Mouse (Mus musculus) hindbrain, embryonic 15.5 days (tissue): Measurements from ENCODE around the gene Chchd3. TPM values are rescaled to one million over a fixed set of nuclear protein-coding genes. Genes with fewer than 3 reads are reported as not detected.

Source experiments
- ATAC-seq: fragments of 200-750 bp; cut with Nextera tagmentation; 2 replicates; pipeline ENCODE4 v1.8.0; 2017; ENCODE audit warnings: low read depth, moderate number of reproducible peaks, moderate TSS enrichment; ENCODE audit not compliant: low FRiP score
- H3K27ac ChIP-seq: fragments of 300-500 bp; sonication (generic); replicated peaks from 2 replicates; pipeline ENCODE4 v1.5.1; 2015; ENCODE audit warnings: mild to moderate bottlenecking, inconsistent platforms
- H3K27me3 ChIP-seq: fragments of 300-500 bp; sonication (generic); 2 replicates; pipeline ENCODE4 v1.6.1; 2015; ENCODE audit warnings: control low read depth, inconsistent platforms
- H3K36me3 ChIP-seq: fragments of 300-500 bp; sonication (generic); 2 replicates; pipeline ENCODE4 v1.6.1; 2015; ENCODE audit warnings: control low read depth, inconsistent platforms
- H3K4me1 ChIP-seq: fragments of 300-500 bp; sonication (generic); replicated peaks from 2 replicates; pipeline ENCODE4 v1.6.1; 2015; ENCODE audit warnings: control low read depth, inconsistent platforms
- H3K4me2 ChIP-seq: fragments of 300-500 bp; sonication (generic); 2 replicates; pipeline ENCODE4 v1.6.1; 2015; ENCODE audit warnings: moderate library complexity, mild to moderate bottlenecking, inconsistent platforms
- H3K4me3 ChIP-seq: fragments of 300-500 bp; sonication (generic); 2 replicates; pipeline ENCODE4 v1.5.1; 2015; ENCODE audit warnings: mild to moderate bottlenecking, inconsistent platforms
- H3K9ac ChIP-seq: fragments of 300-500 bp; sonication (generic); 2 replicates; pipeline ENCODE4 v1.6.1; 2015; ENCODE audit warnings: inconsistent platforms
- H3K9me3 ChIP-seq: fragments of 300-500 bp; sonication (generic); 2 replicates; pipeline ENCODE4 v1.6.1; 2016; ENCODE audit warnings: control low read depth, inconsistent platforms
- WGBS: fragments of 180-500 bp; shearing (Covaris S2); methylation state at CpG from one replicate; pipeline ENCODE4 v1.1.7; 2015; 5-methylcytosine and 5-hydroxymethylcytosine counted together
- polyA plus RNA-seq: library from polyadenylated mRNA; unstranded; fragments of >200 nt; fragmentation: Nextera tagmentation; extraction: Ambion mirVana; gene quantifications from 2 replicates; pipeline ENCODE4 v1.2.1, GENCODE M21; 2015

Gene Chchd3
- polyA plus RNA-seq, 1 experiment from 2014 or later, result 112 TPM

- H3K9me3 ChIP-seq, result no peaks in the 10 kb centered on the region
- peaks cover 8% of the 10 kb centered on the region; the same call in 1 of the 2 replicates for H3K4me1 ChIP-seq
- no peak overlapping the region for H3K27ac ChIP-seq
- H3K27me3 ChIP-seq, result no peaks in the 10 kb centered on the region
- H3K4me2 ChIP-seq, result no peak overlapping the region
- no peak for ATAC-seq
- H3K36me3 ChIP-seq, result no peaks in the 10 kb centered on the region
- H3K9ac ChIP-seq, result no peak overlapping the region
- 26% methylated on average over 11 of the region's 11 CpGs for WGBS
- no peak overlapping the region for H3K4me3 ChIP-seq
Measured at GRCm38 (mm10) chr6:32931106-32931770, 128.8 kb downstream of the Chchd3 start.

- Histone ChIP-seq H3K4me3 (no peak overlapping the region), H3K4me1 (no peaks in the 10 kb centered on the region), H3K4me2 (no peak overlapping the region), H3K27ac (no peak overlapping the region), H3K27me3 (no peaks in the 10 kb centered on the region), H3K36me3 (no peaks in the 10 kb centered on the region), H3K9me3 (no peaks in the 10 kb centered on the region), H3K9ac (no peak overlapping the region)
- 66% methylated on average over 1 of the region's 1 CpGs for WGBS
- ATAC-seq, result no peak
Measured at GRCm38 (mm10) chr6:32922391-32922790, 137.7 kb downstream of the Chchd3 start.

- WGBS, result 72% methylated on average over 2 of the region's 2 CpGs
- ATAC-seq, result no peak
- Histone ChIP-seq H3K4me1 (no peaks in the 10 kb centered on the region), H3K9me3 (no peaks in the 10 kb centered on the region), H3K4me3 (no peak overlapping the region), H3K4me2 (no peak overlapping the region), H3K36me3 (no peaks in the 10 kb centered on the region), H3K9ac (no peak overlapping the region), H3K27me3 (no peaks in the 10 kb centered on the region), H3K27ac (no peak overlapping the region)
Measured at GRCm38 (mm10) chr6:32920091-32920490, 140.0 kb downstream of the Chchd3 start.

- Histone ChIP-seq H3K27ac (no peak overlapping the region), H3K4me1 (no peaks in the 10 kb centered on the region), H3K9ac (no peak overlapping the region), H3K27me3 (no peaks in the 10 kb centered on the region), H3K36me3 (no peaks in the 10 kb centered on the region), H3K4me3 (no peak overlapping the region), H3K4me2 (no peak overlapping the region), H3K9me3 (no peaks in the 10 kb centered on the region)
- no peak for ATAC-seq
- 98% methylated on average over 2 of the region's 2 CpGs for WGBS
Measured at GRCm38 (mm10) chr6:32910692-32911091, 149.4 kb downstream of the Chchd3 start.

GRCm38 (mm10) chr6:32899061-32899460 is 161.0 kb downstream of the Chchd3 start:
- ATAC-seq, result no peak
- Histone ChIP-seq H3K36me3 (no peaks in the 10 kb centered on the region), H3K4me2 (no peak overlapping the region), H3K27me3 (no peaks in the 10 kb centered on the region), H3K4me3 (no peak overlapping the region), H3K27ac (no peak overlapping the region), H3K9ac (no peak overlapping the region), H3K4me1 (no peaks in the 10 kb centered on the region), H3K9me3 (no peaks in the 10 kb centered on the region)
- WGBS, result 92% methylated on average over 4 of the region's 4 CpGs

GRCm38 (mm10) chr6:32894100-32894499 is 166.0 kb downstream of the Chchd3 start:
- no peaks in the 10 kb centered on the region for H3K27me3 ChIP-seq
- H3K36me3 ChIP-seq, result no peaks in the 10 kb centered on the region
- H3K4me2 ChIP-seq, result no peak overlapping the region
- H3K4me3 ChIP-seq, result no peak overlapping the region
- 81% methylated on average over 2 of the region's 2 CpGs for WGBS
- no peak for ATAC-seq
- H3K9ac ChIP-seq, result no peak overlapping the region
- no peak overlapping the region for H3K27ac ChIP-seq
- no peaks in the 10 kb centered on the region for H3K9me3 ChIP-seq
- H3K4me1 ChIP-seq, result no peaks in the 10 kb centered on the region

GRCm38 (mm10) chr6:32890726-32891125 is 169.3 kb downstream of the Chchd3 start:
- Histone ChIP-seq H3K4me2 (no peak overlapping the region), H3K9me3 (no peaks in the 10 kb centered on the region), H3K27me3 (no peaks in the 10 kb centered on the region), H3K4me3 (no peak overlapping the region), H3K36me3 (no peaks in the 10 kb centered on the region), H3K27ac (no peak overlapping the region), H3K9ac (no peak overlapping the region), H3K4me1 (no peaks in the 10 kb centered on the region)
- ATAC-seq, result no peak
- WGBS, result 94% methylated on average over 4 of the region's 4 CpGs

GRCm38 (mm10) chr6:32888894-32889529 is 171.0 kb downstream of the Chchd3 start:
- Histone ChIP-seq H3K4me1 (no peaks in the 10 kb centered on the region), H3K9me3 (no peaks in the 10 kb centered on the region), H3K4me2 (no peak overlapping the region), H3K27ac (no peak overlapping the region), H3K9ac (no peak overlapping the region), H3K27me3 (no peaks in the 10 kb centered on the region), H3K36me3 (no peaks in the 10 kb centered on the region), H3K4me3 (no peak overlapping the region)
- WGBS, result 60% methylated on average over 4 of the region's 4 CpGs
- ATAC-seq, result no peak

GRCm38 (mm10) chr6:32878586-32878985 is 181.5 kb downstream of the Chchd3 start:
- no peak overlapping the region for H3K9ac ChIP-seq
- H3K4me3 ChIP-seq, result no peak overlapping the region
- H3K9me3 ChIP-seq, result no peaks in the 10 kb centered on the region
- H3K36me3 ChIP-seq, result no peaks in the 10 kb centered on the region
- no peak overlapping the region for H3K27ac ChIP-seq
- no peaks in the 10 kb centered on the region for H3K27me3 ChIP-seq
- no peak overlapping the region for H3K4me2 ChIP-seq
- WGBS, result 89% methylated on average over 5 of the region's 5 CpGs
- peaks cover 13% of the 10 kb centered on the region for H3K4me1 ChIP-seq
- no peak for ATAC-seq

GRCm38 (mm10) chr6:32874176-32874575 is 185.9 kb downstream of the Chchd3 start:
- no peaks in the 10 kb centered on the region for H3K36me3 ChIP-seq
- H3K4me3 ChIP-seq, result no peak overlapping the region
- WGBS, result 29% methylated on average over 3 of the region's 3 CpGs
- peaks cover 13% of the 10 kb centered on the region for H3K4me1 ChIP-seq
- no peak overlapping the region for H3K4me2 ChIP-seq
- peak overlapping the region; percentile 21; the same call in 1 of the 2 replicates for H3K27ac ChIP-seq
- H3K9ac ChIP-seq, result no peak overlapping the region
- ATAC-seq, result no peak
- no peaks in the 10 kb centered on the region for H3K27me3 ChIP-seq
- no peaks in the 10 kb centered on the region for H3K9me3 ChIP-seq

- Histone ChIP-seq H3K4me3 (no peak overlapping the region), H3K27ac (no peak overlapping the region), H3K9ac (no peak overlapping the region), H3K27me3 (no peaks in the 10 kb centered on the region), H3K4me1 (peaks cover 13% of the 10 kb centered on the region), H3K36me3 (no peaks in the 10 kb centered on the region), H3K4me2 (no peak overlapping the region), H3K9me3 (no peaks in the 10 kb centered on the region)
- no peak for ATAC-seq
- WGBS, result 92% methylated on average over 2 of the region's 2 CpGs
Measured at GRCm38 (mm10) chr6:32872805-32873204, 187.3 kb downstream of the Chchd3 start.

GRCm38 (mm10) chr6:32850960-32851359 is 209.1 kb downstream of the Chchd3 start:
- 92% methylated on average over 4 of the region's 4 CpGs for WGBS

More at GRCm38 (mm10) chr6:32850960-32851359, 209.1 kb downstream of the Chchd3 start:
- no peak overlapping the region for H3K4me3 ChIP-seq
- no peak for ATAC-seq
- no peaks in the 10 kb centered on the region for H3K4me1 ChIP-seq
- H3K27me3 ChIP-seq, result no peaks in the 10 kb centered on the region
- H3K36me3 ChIP-seq, result no peaks in the 10 kb centered on the region
- no peak overlapping the region for H3K9ac ChIP-seq
- H3K9me3 ChIP-seq, result no peaks in the 10 kb centered on the region
- H3K27ac ChIP-seq, result no peak overlapping the region
- H3K4me2 ChIP-seq, result no peak overlapping the region
